Mouse (Mus musculus): ENCODE results near the gene Slc6a9.

Gene Slc6a9

GRCm38 (mm10) chr4:117841566-117841965, 7.3 kb downstream of the Slc6a9 start:
- DNase-seq: no peak

DNA sequence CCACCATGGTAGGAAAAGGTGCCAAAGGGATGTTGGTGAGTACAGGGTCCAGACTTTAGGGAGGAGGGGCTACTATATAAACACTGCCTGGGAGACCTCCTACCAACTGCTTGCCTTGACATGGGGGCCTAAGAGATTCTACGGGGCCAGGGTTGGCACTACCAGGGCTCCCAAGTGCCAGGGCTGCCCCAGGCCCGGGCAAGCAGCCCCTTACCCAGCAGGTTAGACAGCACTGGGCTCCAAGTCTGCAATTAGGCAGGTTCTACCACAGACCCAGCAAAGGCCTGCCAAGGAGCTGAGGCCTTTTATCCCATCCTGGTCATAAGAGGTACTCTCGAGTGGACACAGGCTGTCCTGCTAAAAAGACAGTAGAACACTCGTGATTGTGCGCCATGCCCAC, 8.8 kb downstream of the Slc6a9 start:
- no peak for DNase-seq

DNA sequence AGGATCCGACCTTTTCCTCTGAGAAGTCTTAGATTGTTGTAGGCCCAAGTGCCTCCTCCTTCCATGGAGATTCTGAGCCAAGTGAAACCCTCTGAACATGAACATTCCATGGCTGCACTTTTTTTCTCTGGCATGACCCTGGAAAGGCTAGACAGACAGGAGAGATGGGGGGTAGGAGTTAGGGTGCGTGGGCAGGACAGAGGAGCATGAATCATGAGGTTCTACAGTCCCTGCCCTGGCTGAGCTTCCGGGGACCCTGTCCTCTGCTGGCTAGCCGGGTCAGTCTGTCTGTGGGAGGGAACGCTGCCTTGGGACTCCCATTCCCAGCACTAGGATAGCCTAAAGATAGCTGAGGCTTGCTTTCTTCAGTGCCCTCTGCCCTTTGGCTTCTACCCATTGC, 10.2 kb downstream of the Slc6a9 start:
- no peak for DNase-seq

DNA sequence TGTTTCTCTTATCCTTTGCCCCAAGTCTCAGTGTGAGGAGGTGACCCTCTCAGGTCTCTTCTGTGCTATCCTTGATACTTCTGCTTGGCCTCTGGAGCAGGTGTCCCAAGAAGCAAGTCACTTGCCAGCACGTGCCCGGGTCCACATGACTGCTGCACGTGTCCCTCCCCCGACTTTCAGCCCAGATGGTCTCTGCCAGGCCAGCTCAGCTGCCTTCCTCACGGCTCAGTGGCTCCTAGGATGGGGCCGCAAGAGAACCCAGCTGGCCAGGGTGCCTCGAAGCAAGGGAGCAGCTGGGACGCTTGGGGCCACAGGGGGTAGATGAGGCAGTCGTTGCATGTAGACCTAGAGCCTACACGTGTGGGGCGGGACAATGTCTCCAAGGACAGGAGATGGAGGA, 11.0 kb downstream of the Slc6a9 start:
- no peak for DNase-seq

DNA sequence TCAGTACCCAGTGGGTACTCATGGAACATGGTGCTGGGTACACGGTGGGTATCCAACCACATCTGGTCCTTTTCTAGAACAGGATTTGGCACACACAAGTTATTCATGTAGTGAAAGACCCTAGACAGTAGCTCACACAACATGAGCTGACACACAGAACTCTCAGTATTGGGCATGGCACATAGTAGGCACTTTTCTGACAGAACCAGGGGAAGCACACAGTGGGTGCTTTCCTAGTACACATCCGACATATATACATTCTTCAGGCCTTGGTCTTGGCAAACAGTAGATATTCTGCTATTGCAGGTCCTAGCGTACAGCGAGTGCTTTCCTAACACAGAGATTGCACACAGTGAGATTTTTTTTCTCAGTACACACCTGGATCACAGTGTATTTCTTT, 12.0 kb downstream of the Slc6a9 start:
- no peak for DNase-seq

GRCm38 (mm10) chr4:117847011-117847410, 12.7 kb downstream of the Slc6a9 start:
- DNase-seq: peak; percentile 63

DNA sequence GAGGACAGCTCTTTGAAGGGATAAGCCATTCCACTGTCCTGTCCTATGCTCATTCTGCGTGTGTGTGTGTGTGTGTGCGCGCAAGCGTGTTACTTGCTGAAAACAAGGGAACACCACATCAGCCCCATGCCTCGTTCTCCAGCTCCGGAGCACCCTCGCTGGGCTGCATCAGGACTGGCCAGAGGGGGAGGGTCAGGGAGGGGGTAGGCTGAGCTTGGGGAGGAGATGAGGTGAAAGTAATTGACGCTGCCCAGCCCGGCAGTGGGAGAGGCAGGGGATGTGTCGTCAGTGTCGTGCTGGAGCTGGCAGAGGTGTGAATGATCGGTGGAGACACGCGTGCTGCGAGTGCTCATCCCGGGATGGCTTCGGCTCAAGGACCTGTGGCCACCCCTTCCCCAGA, 14.8 kb downstream of the Slc6a9 start:
- no peak for DNase-seq

DNA sequence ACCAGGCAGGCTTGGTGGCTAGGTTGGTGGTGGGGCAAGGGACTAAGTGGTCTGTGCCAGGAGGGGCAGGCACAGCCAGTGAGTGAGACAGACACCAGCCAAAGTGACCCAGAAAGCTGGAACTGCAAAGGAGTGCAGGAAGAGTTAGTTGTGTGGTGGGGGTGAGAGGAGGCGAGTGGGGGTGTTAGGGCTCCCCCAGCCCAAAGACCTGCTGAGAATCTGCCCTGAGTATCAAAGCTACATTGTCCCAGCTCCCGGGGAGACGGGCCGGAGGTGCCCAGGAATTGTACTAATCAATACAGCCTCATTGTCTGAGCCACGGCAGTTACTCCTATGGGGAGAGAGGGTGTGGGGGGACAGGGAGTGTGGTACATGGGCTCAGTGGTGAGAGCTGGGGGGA, 15.2 kb downstream of the Slc6a9 start:
- no peak for DNase-seq

DNA sequence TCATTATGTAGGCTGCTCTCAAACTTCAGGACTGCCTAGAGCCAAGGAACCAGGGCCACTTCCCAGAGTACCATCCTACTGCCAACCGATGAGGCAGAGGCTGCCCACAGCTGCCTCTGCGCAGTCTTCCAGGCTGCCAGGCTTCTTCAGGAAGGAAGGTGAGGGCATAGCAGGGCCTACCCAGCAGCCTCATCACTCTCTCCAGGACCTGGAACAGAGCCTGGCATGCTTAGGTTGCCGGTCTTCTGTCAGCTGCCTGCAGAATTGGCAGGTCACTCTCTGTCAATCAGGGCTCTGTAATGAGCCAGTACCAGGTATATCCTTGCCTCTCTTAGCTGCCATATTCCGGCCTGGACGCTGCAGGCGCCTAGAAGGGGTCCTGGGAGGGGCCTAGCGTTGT, 15.9 kb downstream of the Slc6a9 start:
- DNase-seq: no peak

DNA sequence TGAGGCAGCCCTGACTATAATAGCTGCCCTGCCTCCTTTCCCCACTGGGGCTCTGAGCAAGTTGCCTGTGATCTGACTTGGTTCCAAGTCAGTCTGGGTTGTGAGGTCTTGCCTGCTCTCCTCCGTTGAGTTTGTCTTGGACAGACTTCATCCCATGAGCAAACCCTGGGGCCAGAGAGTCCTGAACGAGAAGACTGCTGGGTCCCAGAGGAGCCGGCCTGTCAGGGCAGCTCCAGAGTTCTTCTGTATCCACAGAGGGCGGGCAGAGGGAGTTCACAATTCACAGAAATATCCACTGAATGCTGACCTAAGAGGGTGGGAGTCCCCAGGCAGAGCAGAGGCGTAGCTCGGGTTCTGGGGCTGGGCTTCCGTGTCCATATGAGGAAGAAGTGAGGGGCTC, 16.6 kb downstream of the Slc6a9 start:
- DNase-seq: no peak

GRCm38 (mm10) chr4:117852152-117852868, 18.0 kb downstream of the Slc6a9 start:
- DNase-seq: no peak

- no peak for DNase-seq
Observed at GRCm38 (mm10) chr4:117855146-117855545, 20.8 kb downstream of the Slc6a9 start.

DNA sequence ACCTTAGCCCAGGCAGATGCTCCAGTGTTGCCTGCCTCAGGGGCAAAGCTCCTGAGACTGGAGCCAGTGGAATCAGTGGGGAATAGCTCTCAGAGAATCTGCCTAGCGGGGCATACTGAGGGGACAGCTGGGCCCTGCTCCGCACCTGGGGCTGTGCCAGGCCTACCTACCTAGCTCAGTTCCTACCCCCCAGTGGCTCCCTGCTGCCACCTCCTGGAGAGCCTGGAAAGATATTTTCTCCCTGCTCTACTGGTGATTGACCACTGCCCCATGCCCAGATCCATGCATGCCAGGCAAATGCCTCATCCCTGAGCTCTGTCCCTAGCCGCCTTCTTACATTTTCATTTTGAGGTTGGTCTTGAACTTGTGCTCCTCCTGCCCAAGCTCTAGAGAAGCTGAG, 24.5 kb downstream of the Slc6a9 start:
- DNase-seq: peak; percentile 78

DNA sequence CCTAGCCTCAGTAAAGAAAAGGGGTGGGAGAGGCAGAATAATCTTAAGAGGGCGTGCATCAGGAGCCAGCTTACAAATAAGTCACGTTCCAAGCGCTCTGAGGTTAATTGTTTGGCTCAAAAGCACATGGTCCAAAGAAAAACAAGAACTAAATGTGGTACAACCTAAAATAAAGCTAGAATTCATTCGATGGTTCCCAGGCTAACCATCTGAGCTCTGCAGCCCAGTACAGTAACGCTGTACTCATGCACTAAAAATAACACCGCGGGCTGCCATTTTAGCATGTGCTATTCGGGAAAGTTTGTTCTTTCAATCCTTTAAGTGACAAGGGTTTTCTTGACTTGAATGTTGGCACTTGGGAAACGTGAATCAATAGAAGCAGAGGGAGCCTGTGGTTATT, 26.3 kb downstream of the Slc6a9 start:
- DNase-seq: no peak

DNA sequence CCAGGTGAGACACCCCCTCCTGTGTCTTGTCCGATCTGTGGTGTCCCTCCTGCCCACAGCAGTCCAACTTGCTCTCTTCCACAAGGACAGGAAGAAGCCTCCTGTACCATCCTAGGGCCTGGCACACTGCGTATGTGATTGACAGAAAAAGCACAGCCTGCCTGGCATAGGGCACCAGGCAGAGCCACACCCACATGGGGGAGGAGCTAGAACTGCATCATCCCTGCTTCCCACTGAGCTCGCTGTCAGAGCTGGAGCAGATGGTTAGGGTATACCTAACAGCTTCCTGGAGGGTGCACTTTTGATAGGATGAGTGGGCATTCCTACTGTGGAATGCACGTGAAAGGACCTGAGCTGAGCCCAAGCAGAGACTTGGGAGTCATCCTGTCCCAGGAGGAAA, 28.5 kb downstream of the Slc6a9 start:
- DNase-seq: peak; percentile 49

GRCm38 (mm10) chr4:117866083-117866482, 31.8 kb downstream of the Slc6a9 start:
- peak; percentile 87 for DNase-seq

- no peak for DNase-seq
Observed at GRCm38 (mm10) chr4:117867000-117867399, 32.7 kb downstream of the Slc6a9 start.

DNA sequence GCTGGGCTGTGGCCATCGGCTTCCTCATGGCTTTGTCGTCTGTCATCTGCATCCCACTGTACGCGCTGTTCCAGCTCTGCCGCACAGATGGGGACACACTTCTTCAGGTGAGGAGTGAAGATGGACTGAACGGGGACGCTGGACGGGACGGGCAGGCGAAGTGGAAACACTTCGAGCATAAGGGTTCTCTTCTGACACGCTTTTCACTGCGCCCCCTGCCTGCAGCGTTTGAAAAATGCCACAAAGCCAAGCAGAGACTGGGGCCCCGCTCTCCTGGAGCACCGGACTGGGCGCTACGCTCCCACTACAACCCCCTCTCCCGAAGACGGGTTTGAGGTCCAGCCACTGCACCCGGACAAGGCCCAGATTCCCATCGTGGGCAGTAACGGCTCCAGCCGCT, 33.5 kb downstream of the Slc6a9 start:
- peak; percentile 77 for DNase-seq

- DNase-seq: no peak
Observed at GRCm38 (mm10) chr4:117869317-117869716, 35.0 kb downstream of the Slc6a9 start.

DNA sequence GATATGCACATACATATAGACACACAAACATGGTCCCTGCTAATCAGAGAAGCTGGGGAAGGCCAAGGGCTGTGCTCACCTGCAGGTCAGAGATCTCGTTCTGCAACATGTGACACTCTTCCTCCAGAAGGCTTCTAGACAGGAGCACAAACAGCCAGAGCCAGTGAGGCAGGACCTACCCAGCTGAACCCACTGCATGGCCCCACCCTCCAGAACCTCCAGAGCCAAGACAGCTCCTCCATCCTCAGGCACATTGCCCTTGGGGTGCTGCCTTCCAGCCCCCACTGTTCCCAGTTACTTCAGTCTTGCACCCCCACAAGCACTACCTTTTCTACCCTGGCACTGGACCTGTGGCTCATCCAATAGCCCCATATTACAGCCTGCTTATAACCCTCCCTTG, 36.1 kb downstream of the Slc6a9 start:
- no peak for DNase-seq

DNA sequence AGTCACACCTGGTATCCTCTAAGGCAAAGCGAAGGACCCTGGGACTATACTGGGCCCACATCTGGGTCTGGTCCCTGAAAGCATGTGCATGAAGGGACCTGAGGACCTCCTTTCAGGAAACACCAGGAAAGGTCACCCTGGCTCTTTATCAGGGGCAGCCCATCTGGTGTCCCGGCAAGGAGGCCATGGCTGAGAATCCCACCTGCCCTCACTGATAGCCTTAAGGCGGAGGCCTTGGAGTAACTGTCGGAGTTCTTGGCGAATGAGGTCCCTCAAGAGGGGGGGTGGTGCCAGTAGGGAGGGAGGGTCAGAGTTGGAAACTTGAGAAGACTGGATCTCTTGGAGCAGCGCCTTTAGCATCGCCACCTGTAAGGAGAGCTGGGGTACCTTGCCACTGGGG, 37.5 kb downstream of the Slc6a9 start:
- DNase-seq: no peak

GRCm38 (mm10) chr4:117872471-117872886, 38.2 kb downstream of the Slc6a9 start, which contains the start of gene Ccdc24:
TSS of gene Ccdc24 (minus strand) at chr4:117872557.
- peak; percentile 51 for DNase-seq

- no peak for DNase-seq
Observed at GRCm38 (mm10) chr4:117873615-117874014, 39.3 kb downstream of the Slc6a9 start.

GRCm38 (mm10) chr4:117878301-117878700, 44.0 kb downstream of the Slc6a9 start:
- DNase-seq: no peak

DNA sequence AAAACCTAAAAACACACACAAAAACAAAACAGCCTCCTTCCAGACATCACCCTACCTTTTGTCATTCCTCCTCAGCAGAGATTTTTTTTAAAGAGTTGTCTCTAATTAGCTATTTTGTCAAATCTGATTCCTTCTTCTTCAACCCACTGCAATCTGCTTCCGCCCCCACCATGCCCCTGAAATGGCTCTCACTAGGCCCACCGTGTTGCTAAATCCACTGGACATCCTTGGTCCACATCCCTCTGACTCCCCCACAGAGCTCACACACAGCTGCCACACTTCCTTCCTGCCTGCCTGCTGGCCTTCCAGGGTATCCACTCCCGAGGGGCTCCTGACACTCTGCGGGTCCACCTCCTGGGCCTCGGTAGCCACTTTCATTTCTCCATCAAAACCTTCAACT, 44.4 kb downstream of the Slc6a9 start:
- DNase-seq: no peak
